ENCODE assay signal across 9 mouse cellular contexts in genomic region chr16:90629121-90629930, GRCm38 (mm10).
DNase-seq lines count a peak whose midpoint lies in the region; ATAC-seq lines count a peak whose summit lies in the region.
"Had no signal": no experiment of that assay in that cellular context is flagged by ENCODE, and none has a peak within 500 bp of the region (broad histone marks: within the 10 kb centered on the region; RNA-seq: fewer than 3 reads in every experiment).

No protein-coding gene starts in this region.

- DNase-seq in lung, adult 18-20 months, result no peak
- peak; percentile 84 for DNase-seq in forelimb bud, embryonic 11.5 days (ENCODE audit: low read depth, low spot score)
- peak; percentile 31 for DNase-seq in liver, embryonic 11.5 days (ENCODE audit: low spot score)
- DNase-seq in thymus, postnatal 25 days, result no peak
- no peak for DNase-seq in frontal cortex, postnatal 36 days (ENCODE audit: low spot score in 2 of 2)
- no peak for DNase-seq in thymus, postnatal 0 days (ENCODE audit: low spot score)

- H3K9me3 ChIP-seq in lung, embryonic 16.5 days (ENCODE audit: control insufficient read depth, low read length), result no peaks in the 10 kb centered on the region; the same call in 1 of the 2 replicates
- H3K9me3 ChIP-seq in hindbrain, embryonic 12.5 days (replicated peaks), result no peaks in the 10 kb centered on the region
- no peaks in the 10 kb centered on the region for H3K9me3 ChIP-seq in liver, embryonic 11.5 days (ENCODE audit: control insufficient read depth, low read length)

- peak overlapping the region; percentile 13; the same call in 1 of the 2 replicates for H3K4me2 ChIP-seq in lung, embryonic 16.5 days (ENCODE audit: low read depth, low read length)
- 0 out of 2 replicates have a peak overlapping the region, but pooled peaks have one; percentile 17 for H3K4me2 ChIP-seq in hindbrain, embryonic 12.5 days (replicated peaks)
- no peak overlapping the region for H3K4me2 ChIP-seq in liver, embryonic 11.5 days

- ATAC-seq in lung, embryonic 16.5 days (ENCODE audit: low read depth), result peak; percentile 26
- ATAC-seq in hindbrain, embryonic 12.5 days (ENCODE audit: low FRiP score), result peak; percentile 59
- ATAC-seq in liver, embryonic 11.5 days (replicated peaks; ENCODE audit: low FRiP score), result no peak

- H3K27ac ChIP-seq in lung, embryonic 16.5 days (ENCODE audit: low read length), result peak overlapping the region; percentile 93
- peak overlapping the region; percentile 68 for H3K27ac ChIP-seq in hindbrain, embryonic 12.5 days
- peak overlapping the region; percentile 65; the same call in 1 of the 2 replicates for H3K27ac ChIP-seq in liver, embryonic 11.5 days (ENCODE audit: low read depth, low read length)

- H3K4me1 ChIP-seq in lung, embryonic 16.5 days (replicated peaks; ENCODE audit: control insufficient read depth, insufficient read depth, low read length), result peaks cover 39% of the 10 kb centered on the region
- peaks cover 27% of the 10 kb centered on the region for H3K4me1 ChIP-seq in hindbrain, embryonic 12.5 days
- H3K4me1 ChIP-seq in liver, embryonic 11.5 days (replicated peaks; ENCODE audit: control insufficient read depth, insufficient read depth, low read length), result 0 out of 2 replicates have a peak, but pooled peaks cover 2% of the 10 kb centered on the region

- no peak overlapping the region for H3K4me3 ChIP-seq in lung, embryonic 16.5 days (ENCODE audit: low read length)
- no peak overlapping the region for H3K4me3 ChIP-seq in hindbrain, embryonic 12.5 days
- H3K4me3 ChIP-seq in liver, embryonic 11.5 days (ENCODE audit: low read depth, low read length), result no peak overlapping the region

- no peaks in the 10 kb centered on the region for H3K27me3 ChIP-seq in lung, embryonic 16.5 days (ENCODE audit: control insufficient read depth, insufficient read depth, low read depth, low read length)
- H3K27me3 ChIP-seq in hindbrain, embryonic 12.5 days, result 0 out of 2 replicates have a peak, but pooled peaks cover 5% of the 10 kb centered on the region
- H3K27me3 ChIP-seq in liver, embryonic 11.5 days (replicated peaks; ENCODE audit: control insufficient read depth, insufficient read depth, low read length), result no peaks in the 10 kb centered on the region

- H3K36me3 ChIP-seq in lung, embryonic 16.5 days (ENCODE audit: control insufficient read depth, insufficient read depth, low read length), result no peaks in the 10 kb centered on the region
- H3K36me3 ChIP-seq in hindbrain, embryonic 12.5 days, result no peaks in the 10 kb centered on the region
- no peaks in the 10 kb centered on the region for H3K36me3 ChIP-seq in liver, embryonic 11.5 days (ENCODE audit: control insufficient read depth, insufficient read depth, low read length)
- H3K36me3 ChIP-seq: G1E had no signal

- H3K9ac ChIP-seq in lung, embryonic 16.5 days (ENCODE audit: low read length), result peak overlapping the region; percentile 51
- H3K9ac ChIP-seq in hindbrain, embryonic 12.5 days, result peak overlapping the region; percentile 1; the same call in 1 of the 2 replicates
- H3K9ac ChIP-seq in liver, embryonic 11.5 days (ENCODE audit: low read depth, low read length), result no peak overlapping the region

- 34% methylated on average over 19 of the region's 19 CpGs for WGBS in lung, embryonic 16.5 days
- 39% methylated on average over 19 of the region's 19 CpGs for WGBS in hindbrain, embryonic 12.5 days
- WGBS in liver, embryonic 11.5 days, result 43% methylated on average over 19 of the region's 19 CpGs

Comparison
In these comparisons a context has a peak if more than half of its experiments do, and no peak if none do; other contexts are left out.
1. DNase-seq: peak in forelimb bud, embryonic 11.5 days (single experiment) and liver, embryonic 11.5 days (single experiment); none in lung, adult 18-20 months (0 of 2), thymus, postnatal 25 days (single experiment), frontal cortex, postnatal 36 days (0 of 2) and thymus, postnatal 0 days (single experiment).
2. Peak in every context shown above with its lines, with median percentiles within 50 percentile points of each other: H3K27ac ChIP-seq.